Mouse (Mus musculus): ENCODE results near the gene Hnrnpdl.

DNA sequence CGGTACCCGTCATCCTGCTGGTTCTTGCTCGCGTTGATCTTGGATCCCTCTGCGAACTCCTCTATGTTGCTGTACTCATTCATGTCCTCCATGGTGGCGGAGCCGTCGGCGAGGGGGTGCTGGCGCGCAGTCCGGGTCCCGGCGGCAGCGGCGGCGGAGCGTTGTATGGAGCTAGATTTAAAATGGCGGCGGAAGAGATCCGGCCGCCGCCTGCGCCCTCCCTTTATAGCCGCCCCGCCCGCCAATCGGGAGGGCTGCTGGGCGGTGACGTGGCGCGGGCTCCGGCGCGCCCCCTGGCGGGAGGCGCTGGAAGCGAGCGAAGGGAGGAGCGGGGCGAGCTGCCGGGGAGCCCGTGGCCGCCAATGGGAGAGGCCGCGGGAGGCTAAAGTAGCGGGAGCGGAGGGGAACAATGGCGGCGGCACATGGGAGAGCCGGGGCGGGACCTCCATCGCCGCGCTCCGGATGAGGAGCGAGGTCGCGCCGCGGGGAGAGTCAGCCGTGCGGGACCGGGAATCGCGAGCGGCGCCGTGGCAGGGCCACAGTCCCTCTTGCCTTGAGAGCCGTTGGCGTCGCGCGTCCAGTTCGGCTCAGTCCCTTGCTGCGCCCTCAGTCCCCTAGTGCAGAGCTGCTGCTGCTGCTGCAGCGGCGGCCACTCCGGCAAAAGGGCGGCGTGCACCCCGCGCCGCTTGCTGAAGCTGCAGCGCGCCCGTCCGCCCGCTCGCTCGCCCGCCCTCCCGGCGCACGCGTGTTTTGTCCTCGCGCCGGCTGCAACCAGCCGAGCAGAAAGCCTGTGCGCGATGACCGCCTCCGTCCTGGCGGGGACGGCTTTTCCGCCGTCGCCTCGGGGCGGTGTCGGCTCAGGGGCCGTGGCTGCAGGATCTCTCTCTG is 506 bp downstream of the Hnrnpdl start:
- peak; percentile 6; the same call in 1 of the 2 replicates for TF ChIP-seq EP300 (IDR thresholded peaks at IDR 0.05; ENCODE audit: low read depth)
- TF ChIP-seq CTCF (IDR thresholded peaks at IDR 0.05; ENCODE audit: low read depth), result peak; percentile 79

Measured in liver, embryonic 14.5 days (tissue).